Mouse (Mus musculus): Measurements from ENCODE around the gene Tox3. TPM values are rescaled to one million over a fixed set of nuclear protein-coding genes. Genes with fewer than 3 reads are reported as not detected.

Tox3 gene
- total and polyA plus RNA-seq, 3 experiments = not detected

DNA sequence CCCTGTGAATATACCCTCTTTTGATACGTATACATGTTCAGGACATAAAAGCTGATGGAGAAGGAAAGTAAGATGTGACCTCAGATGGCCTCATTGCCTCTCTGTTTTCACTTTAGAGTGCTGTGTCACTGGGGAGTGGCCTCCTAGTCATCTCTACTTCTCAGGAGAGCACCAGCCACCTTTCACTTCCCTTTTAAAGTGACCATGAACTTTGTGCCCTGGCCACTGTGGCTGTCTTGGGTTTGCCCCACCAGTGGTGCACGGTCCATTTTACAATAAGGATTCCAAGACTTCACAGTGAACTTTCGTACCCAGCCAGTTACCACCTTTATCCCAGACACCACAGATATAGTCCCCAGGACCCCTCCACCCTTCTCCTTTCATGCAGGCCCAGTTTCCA, 29.9 kb upstream of the Tox3 start:
- peak overlapping the region; percentile 36; the same call in 1 of the 2 replicates for H3K27ac ChIP-seq (ENCODE audit: insufficient read depth, low read depth)
- in situ Hi-C loops (cut with MboI; ENCODE audit: low pct_ligation_motif_present, low pct_unique_long_range_greater_than_20kb, low sequenced_read_pairs) = no loop called here
- no peak overlapping the region for H3K4me3 ChIP-seq (replicated peaks in 1 of 3; ENCODE audit: low read depth in 2 of 3, low read length in 2 of 3, poor library complexity in 1 of 3)
- H3K36me3 ChIP-seq (replicated peaks in 1 of 2; ENCODE audit: control insufficient read depth in 1 of 2, insufficient read depth in 1 of 2, low read length in 1 of 2) = no peaks in the 10 kb centered on the region
- peaks cover 7% of the 10 kb centered on the region for H3K9me3 ChIP-seq (replicated peaks; ENCODE audit: low read length)
- H3K4me1 ChIP-seq (ENCODE audit: control insufficient read depth in 1 of 2, insufficient read depth in 2 of 2) = peaks cover 0 to 33% of the 10 kb centered on the region in 2 experiments; a peak in 3 of 4 replicates
- dilution Hi-C loops (cut with MboI; ENCODE audit: extremely low pct_ligation_motif_present, extremely low pct_unique_long_range_greater_than_20kb, low sequenced_read_pairs) = no loop called here
- H3K79me2 ChIP-seq (replicated peaks; ENCODE audit: control insufficient read depth, extremely low read depth, insufficient read depth, poor library complexity, severe bottlenecking) = no peaks in the 10 kb centered on the region
- DNase-seq (ENCODE audit: extremely low read depth) = peak; percentile 89
- no peaks in the 10 kb centered on the region for H3K27me3 ChIP-seq (replicated peaks)
- TF ChIP-seq TBP (conservative IDR thresholded peaks at IDR 0.05; ENCODE audit: low read depth, low read length) (no peak), ETS1 (conservative IDR thresholded peaks at IDR 0.05; ENCODE audit: low read depth, low read length) (peak; percentile 78), EP300 (IDR thresholded peaks at IDR 0.05; ENCODE audit: low read length) (peak; percentile 91), NELFE (IDR thresholded peaks at IDR 0.05; ENCODE audit: low read depth, low read length) (no peak), CHD2 (IDR thresholded peaks at IDR 0.05; ENCODE audit: low read length) (peak; percentile 65), MAFK (IDR thresholded peaks at IDR 0.05; ENCODE audit: insufficient replicate concordance, low read length) (peak; percentile 87), IRF4 (IDR thresholded peaks at IDR 0.05; ENCODE audit: low read depth, low read length) (peak; percentile 95), ELF1 (IDR thresholded peaks at IDR 0.05; ENCODE audit: low read depth, low read length) (no peak), HCFC1 (IDR thresholded peaks at IDR 0.05; ENCODE audit: low read depth, low read length) (no peak), TCF12 (IDR thresholded peaks at IDR 0.05; ENCODE audit: low read depth, low read length) (peak; percentile 81), SMC3 (IDR thresholded peaks at IDR 0.05; ENCODE audit: low read depth, low read length) (no peak), MAX (IDR thresholded peaks at IDR 0.05; ENCODE audit: low read length) (peak; percentile 45; the same call in 1 of the 2 replicates), MYC (IDR thresholded peaks at IDR 0.05; ENCODE audit: low read depth, low read length) (no peak), GABPA (IDR thresholded peaks at IDR 0.05; ENCODE audit: insufficient replicate concordance, low read depth, low read length) (no peak), BHLHE40 (IDR thresholded peaks at IDR 0.05; ENCODE audit: low read depth, low read length) (peak; percentile 76), MXI1 (IDR thresholded peaks at IDR 0.05; ENCODE audit: low read depth, low read length) (0 out of 2 replicates have a peak, but pooled peaks have one; percentile 41), RCOR1 (conservative IDR thresholded peaks at IDR 0.05; ENCODE audit: low read depth, low read length) (0 out of 2 replicates have a peak, but pooled peaks have one; percentile 68), ZMIZ1 (IDR thresholded peaks at IDR 0.05; ENCODE audit: low read depth, low read length) (no peak), NRF1 (IDR thresholded peaks at IDR 0.05; ENCODE audit: low read depth, low read length) (0 out of 2 replicates have a peak, but pooled peaks have one; percentile 16), ZNF384 (IDR thresholded peaks at IDR 0.05; ENCODE audit: low read depth, low read length) (no peak), MEF2A (IDR thresholded peaks at IDR 0.05; ENCODE audit: borderline replicate concordance, low read depth, low read length) (peak; percentile 75; the same call in 1 of the 2 replicates), SIN3A (IDR thresholded peaks at IDR 0.05; ENCODE audit: low read length) (peak; percentile 65; the same call in 1 of the 2 replicates), JUN (IDR thresholded peaks at IDR 0.05; ENCODE audit: insufficient read depth, low read depth, low read length) (peak; percentile 27; the same call in 1 of the 2 replicates), ZC3H11A (IDR thresholded peaks at IDR 0.05; ENCODE audit: low read depth, low read length) (no peak), ZKSCAN1 (IDR thresholded peaks at IDR 0.05; ENCODE audit: borderline replicate concordance, low read depth, low read length) (no peak), POLR2AphosphoS2 (IDR thresholded peaks at IDR 0.05; ENCODE audit: low read depth, low read length) (no peak)
- H3K9ac ChIP-seq (ENCODE audit: insufficient read depth, low read depth) = no peak overlapping the region
- peak overlapping the region; percentile 34 for H3K4me2 ChIP-seq (ENCODE audit: insufficient read depth, low read depth, poor library complexity, severe bottlenecking)
